Mouse (Mus musculus) lung, postnatal 10 days (tissue): Measurements from ENCODE around the gene Pecr.
A peak's percentile ranks its signal among the peaks of the same experiment; 100 is the strongest.
"Not testable (repeated sequence)": the region's sequence is repeated elsewhere in the genome, so short reads cannot be mapped to it uniquely, and the experiment has no call there.

Experiments used
- DNase-seq: peaks from one replicate; pipeline ENCODE4 v3.0.0; 2021

The Pecr gene

DNA sequence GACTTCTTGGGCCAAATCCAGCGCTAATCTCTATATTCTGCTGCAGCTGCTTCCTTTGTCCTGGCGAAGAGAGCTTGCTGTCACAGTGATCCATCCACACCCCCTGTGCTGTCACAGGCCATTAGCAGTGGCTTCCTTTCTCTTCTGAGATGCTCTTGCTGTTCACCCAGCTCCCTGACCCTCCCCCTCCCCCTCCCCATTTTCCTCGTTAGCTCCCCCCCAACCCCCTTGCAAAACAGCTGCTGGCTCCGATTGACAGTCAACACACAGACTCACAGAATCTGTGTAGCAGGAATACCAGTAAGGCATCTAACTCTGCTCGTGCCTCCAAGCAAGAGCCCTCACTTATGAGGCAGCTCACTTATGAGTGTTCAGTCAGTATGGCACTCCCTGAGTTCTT is 2.8 kb upstream of the Pecr start:
- DNase-seq: no peak

DNA sequence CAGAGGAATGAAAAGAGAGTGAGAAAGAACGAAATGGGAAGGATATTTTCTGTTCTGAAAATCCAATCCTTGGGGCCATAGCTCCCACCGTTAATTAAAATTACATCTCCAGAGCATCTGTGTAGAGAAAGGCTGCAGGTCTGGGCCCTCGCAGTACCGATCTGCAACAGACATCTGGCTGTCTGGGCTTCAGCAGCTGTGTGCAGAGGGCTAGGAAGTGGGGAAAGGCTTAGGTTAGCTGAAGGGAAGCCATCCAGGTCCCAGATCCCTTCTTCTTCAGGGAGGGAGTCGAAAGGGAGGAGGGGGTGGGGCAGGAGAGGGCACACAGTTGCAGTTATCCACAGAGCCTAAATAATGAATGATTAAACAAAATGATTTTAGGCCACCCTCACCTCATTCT is 425 bp upstream of the Pecr start:
- no peak for DNase-seq

DNA sequence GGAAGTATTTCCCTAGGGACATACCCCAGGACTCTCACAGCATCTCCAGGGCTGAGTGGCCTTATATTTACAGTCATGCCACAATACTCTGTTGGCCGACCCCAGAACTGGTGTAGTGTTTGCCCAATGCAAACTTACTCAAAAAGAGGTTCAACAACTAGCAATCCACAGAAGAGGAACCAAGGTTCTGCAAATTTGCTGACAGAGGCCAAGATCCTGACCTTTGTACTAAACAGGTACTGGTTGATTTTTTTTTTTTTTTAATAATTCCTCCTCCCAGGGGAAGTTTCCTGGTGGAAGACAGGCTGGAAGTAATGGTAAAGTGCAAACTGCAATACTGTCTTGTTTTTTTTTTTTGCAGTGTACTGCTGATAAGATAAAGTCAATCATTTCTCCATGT is 1.5 kb downstream of the Pecr start:
- DNase-seq: no peak

DNA sequence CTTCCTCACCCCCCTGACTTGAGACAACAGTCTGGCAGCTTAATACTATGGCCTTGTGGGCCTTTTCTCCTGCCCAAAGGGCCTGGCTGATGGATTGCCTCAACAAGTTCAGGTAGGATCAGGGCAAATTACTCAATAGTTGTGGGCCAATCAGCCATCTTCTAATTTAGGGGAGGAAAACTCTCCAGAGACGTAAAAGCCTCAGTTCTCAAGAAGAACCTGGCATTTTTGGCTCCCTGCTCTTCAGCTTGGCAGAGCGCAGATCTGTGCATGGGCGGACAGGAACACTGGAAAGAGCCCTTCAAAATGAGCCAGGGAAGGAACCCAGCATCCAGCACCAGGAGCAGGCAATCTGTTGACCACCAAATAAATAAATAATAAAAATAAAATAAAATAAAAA is 6.0 kb downstream of the Pecr start:
- no peak for DNase-seq

DNA sequence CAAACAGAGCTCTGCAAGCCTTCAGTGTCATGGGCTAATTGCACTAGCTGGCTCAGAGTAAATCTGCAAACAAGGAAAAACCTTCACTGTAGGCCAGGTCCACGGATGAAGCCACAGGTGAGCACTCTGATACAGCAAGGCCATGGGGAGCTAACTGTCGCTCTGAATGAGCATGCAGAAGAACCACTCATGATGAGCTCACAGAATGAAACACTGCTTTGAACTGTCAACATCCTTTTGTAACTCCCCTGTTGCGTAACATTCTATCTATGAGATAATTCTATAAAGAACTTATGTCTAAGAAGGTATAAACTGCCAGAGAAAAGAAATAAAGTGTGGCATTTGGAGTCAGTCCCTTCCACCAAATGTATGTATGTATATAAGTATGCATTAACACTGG is 21.0 kb downstream of the Pecr start:
- DNase-seq: no peak

DNA sequence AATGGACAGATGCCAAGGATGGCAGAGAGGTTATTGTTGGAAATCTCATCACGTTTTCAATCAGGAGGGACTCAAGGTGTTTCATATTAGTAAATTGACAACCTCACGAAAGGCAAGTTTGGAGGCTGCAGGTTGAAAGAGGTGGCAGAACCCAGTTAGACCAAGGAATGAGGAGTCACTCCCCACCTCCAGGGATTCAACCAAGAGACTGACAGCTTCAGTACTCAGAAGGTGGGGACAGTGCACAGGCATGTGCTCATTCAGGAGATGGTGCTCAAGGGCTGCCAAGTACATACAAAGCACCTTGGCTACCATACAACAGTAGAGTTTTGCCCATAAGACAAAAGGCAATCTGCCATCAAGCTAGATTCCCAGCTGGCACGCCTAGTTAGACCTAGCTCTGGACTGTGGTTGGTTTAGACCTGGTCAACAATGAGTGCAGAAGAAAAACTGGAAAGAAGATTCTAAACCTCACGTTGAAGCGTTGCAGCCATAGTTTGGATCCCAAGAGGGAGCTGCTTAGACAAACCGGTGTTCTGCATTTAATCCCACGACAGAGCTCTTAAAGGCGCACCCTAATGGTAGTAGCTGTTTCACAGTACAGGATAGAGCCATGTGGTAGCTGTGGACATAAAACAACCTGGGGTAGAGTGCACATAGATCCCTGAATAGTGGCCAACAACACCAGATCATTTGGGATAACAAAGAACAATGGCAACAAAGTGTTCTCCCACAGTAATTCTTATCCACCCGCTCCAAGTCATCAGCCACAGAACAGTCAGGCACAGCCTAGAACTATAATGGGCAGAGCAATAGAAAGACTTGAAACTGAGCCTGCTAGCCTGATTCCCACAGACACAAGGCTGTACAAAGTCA is 27.5 kb downstream of the Pecr start:
- DNase-seq: no peak

DNA sequence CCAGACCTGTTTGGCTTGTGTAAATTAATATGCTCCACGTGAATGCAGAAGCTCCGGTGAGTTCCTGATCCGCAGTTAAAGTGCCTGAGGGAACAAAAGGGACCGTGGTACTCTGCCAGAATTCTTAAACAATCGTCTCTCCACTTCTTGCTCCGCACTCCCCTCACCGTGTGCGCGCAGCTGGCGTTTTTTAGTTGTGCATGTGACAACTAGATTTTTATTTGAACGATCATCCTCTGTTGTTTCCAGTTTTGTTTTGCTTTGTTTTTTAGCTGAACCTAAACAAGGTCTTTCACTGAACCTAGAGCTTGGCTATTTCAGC is 28.3 kb downstream of the Pecr start:
- DNase-seq: no peak

DNA sequence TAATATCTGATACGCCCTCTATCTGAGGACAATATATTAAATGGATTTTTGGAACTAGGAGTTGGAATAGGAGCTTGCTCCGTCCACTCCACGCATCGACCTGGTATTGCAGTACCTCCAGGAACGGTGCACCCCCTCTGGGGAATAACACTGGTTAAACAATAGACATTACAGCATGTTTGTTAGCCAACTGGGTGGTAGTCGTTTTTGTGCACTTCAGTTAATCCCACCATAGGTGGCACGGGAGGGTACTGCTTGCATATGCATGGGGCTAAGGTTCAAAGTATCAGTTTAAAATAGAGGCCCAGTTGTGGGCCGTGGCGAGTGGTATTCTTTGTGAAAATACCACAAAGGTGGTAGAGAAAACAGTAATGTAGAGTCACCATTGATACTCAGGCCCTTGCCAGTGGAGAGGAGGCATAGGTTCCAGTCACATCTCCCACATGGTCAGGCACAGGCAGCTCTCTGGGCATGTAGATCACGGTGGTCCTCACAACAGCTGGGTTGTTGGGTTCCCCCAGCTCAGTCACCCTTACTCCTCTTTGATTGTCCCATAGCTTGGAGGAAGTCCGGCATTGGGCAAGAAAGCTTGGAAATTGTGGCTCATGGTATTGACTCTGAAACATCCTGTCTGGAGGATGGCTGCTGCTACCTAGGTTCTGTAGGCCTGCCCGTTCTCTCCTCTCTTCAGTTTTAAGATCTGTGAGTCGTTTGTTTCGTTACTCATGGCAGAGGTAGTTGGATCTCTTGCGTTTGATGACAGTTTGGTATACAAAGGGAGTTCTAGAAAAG is 28.9 kb downstream of the Pecr start:
- DNase-seq: peak; percentile 60

DNA sequence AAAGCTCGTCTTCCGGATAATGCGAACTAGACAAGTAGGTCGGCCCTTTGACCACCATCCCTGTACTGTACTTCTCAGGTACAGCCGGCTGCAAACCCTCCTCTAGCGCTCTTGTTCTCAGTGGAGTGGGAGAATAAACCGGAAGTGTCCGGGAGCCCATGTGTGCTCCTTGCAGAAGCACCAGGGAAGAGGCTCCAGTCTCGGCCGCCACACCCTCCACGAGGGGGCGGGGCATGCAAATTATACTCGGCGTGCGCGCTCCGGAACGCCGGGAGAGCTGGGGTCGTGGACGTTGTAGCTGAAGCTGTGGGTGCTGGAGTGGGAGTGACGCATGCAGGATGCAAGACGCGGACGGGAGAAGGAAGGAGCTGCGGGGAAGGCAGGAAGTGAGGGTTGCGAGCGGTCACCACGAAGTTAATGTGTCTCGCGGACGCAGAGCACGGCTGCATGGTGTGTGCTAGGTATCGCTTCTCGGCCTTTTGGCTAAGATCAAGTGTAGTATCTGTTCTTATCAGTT is 29.5 kb downstream of the Pecr start:
- DNase-seq: peak; percentile 94

DNA sequence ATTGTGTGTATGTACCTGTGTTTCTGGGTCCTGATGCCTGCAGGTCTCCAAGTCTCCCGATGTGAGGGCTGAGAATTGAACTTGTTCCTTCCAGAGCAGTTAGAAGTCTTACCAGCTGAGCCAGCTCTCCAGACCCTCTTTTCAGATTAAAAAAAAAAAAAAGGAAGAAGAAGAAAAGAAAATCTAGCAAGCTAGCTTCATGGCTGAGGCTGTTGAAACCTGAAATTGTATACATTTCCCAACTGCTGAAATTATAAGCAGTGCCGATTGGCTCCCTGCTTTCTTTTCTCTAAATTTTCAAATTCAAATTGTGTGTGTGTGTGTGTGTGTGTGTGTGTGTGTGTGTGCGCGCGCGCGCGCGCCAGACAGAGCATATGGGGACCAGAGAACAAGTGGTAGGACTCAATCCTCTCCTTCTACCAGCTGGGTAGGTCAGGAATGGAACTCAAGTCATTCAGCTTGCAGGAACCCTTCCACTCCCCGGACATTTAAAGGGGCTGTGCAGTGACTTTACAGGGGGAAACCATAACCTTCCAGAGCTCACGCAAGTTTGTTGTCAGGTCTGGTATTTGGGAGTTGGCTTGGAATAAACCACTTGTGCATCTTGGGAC is 30.1 kb downstream of the Pecr start:
- DNase-seq: peak; percentile 24

DNA sequence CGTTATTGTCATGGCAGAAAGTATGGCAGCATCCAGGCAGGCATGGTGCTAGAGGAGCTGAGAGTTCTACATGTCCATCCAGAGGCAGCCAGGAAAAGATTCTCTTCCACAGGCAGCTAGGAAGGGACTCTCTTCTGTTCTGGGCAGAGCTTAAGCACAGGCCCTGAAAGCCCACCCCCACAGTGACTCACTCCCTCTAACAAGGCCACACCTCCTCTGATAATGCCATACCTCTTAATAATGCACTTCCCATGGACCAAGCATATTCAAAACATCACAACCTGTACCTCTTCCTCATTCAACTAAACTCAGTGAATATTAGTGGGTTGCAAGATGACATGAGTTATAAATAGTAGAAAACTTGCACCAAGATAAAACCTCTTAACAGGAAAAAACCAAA is 32.3 kb downstream of the Pecr start:
- no peak for DNase-seq

DNA sequence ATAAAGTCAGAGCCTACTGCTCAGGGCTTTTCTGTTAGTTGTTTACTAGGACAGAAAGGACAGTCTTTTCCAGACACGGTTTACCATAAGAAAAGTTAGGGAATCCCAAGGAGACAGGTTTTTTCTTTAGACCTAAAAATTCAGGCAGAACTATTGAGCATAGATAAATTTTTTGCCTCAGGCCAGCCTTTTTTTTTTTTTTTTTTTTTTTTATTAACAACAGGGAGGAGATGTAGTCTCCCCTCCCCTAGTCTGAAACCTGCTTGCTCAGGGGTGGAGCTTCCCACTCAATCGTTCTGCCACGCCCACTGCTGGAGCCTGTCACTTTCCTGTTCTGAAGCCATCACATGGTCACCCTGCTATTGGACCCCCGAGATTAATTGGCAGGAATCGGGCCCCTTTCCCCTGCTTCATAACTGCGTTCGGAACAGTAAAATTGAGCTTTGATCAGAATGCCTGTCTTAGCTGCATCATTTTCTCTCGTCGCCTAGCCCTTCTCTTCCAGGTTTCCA is 35.8 kb downstream of the Pecr start:
- not testable (repeated sequence) for DNase-seq

DNA sequence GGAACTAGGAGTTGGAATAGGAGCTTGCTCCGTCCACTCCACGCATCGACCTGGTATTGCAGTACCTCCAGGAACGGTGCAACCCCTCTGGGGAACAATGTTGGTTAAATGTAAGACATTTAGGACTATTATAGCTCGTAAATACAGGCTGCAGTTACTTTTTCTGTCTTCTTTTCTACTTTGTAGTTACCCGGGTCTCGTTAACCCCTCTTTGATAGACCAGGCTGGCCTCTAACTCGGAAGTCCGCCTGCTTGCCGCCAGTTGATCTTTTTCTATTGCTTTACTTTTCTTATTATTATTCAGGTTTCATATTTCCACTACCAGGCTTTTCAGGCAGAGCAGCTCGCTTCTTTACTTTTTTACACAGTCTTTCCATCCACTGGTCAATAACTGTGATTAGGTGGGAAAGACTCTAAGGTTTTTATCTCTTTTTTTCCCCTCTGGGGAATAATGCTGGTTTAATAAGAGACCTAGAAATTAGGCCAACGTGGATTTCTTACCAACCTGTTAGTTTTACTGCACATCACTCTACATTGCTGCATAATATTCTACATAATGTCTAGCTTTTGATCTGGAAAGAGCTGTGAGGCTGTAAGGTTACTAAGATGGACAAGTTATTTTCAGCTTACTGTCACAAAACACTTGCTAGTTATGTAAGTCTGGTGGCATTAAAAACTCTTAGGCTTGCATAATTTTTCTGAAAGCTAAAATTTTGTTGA is 39.6 kb downstream of the Pecr start:
- peak; percentile 26 for DNase-seq

DNA sequence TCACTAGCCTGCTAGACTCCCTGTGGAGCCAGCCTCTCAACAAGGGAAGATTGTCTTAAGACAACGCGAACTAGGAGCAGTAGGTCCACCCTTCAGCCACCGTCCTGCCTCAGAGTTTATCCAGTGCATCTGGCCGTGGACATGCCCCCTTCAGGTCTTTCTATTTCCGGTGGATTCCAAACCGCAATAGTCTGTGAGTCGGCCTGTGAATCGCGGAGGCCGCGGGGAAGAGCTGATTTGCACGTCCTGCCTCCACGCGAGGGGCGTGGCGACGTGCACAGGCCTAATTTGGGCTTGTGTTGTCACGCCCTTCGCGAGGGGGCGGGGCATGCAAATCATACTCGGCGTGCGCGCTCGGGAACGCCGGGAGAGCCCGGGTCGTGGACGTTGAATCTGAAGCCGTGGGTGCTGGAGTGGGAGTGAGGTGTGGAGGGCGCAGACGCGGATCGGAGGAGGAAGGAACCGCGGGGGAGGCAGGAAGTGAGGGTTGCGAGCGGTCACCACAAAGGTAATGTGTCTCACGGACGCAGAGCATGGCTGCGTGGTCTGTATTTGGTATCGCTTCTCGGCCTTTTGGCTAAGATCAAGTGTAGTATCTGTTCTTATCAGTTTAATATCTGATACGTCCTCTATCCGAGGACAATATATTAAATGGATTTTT is 40.3 kb downstream of the Pecr start:
- peak; percentile 97 for DNase-seq

DNA sequence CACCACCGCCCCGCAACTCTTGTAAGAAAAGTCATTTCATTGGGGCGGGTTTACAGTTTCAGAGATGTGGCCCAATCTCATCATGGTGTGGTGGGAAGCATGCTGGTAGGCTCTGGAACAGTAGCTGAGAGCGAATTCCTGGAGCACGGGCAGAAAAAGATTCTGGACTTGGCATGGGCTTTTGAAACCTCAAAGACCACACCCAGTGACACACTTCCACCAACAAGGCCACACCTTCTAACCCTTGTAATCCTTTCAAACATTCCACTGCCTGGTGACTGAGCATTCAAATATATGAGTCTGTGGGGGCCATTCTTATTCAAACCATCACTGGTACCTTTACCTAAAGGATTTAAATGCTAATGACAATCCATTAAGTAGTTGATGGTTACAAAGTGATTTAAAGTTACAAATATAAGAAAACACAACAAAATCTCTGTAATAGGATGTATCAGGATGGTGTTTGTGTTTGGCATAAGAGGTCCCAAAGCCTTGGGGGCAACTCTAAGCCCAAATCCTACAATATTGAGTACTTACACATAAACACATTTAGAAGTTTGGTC is 41.5 kb downstream of the Pecr start:
- DNase-seq: no peak

DNA sequence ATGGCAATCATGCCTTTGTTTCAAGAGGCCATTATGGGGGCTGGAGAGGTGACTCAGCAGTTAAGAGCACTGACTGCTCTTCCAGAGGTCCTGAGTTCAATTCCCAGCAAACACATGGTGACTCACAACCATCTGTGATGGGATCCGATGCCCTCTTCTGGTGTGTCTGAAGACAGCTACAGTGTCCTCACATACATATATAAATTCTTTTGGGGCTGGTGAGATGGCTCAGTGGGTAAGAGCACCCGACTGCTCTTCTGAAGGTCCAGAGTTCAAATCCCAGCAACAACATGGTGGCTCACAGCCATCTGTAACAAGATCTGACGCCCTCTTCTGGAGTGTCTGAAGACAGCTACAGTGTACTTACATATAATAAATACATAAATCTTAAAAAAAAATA is 45.0 kb downstream of the Pecr start:
- not testable (repeated sequence) for DNase-seq

DNA sequence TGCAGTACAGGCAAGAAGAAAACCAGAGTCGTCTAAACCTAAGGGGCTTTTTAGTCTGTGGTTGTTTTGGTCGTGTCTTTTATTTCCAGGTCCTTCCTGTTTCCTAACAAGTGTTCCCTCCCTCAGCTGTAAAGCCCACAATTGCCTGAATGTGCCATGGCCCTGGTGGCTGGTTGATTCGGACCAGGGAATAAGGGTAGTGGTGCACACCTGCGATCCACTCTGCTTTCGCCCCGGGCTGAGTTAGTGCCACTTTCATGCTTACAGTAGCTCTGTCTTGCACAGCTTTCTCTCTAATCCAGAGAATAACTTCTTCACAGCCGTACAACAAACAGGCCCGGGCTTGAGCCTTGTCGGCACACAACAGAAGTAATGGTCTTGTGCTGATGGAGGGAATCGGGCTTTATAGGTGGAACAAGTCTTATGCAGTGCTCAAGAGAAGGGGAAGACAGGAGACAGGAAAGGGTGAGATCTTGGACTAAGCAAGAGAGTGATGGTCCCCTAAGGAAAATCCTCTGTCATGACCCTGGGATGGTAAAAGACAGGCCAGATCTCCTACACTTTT is 46.0 kb downstream of the Pecr start:
- DNase-seq: no peak

DNA sequence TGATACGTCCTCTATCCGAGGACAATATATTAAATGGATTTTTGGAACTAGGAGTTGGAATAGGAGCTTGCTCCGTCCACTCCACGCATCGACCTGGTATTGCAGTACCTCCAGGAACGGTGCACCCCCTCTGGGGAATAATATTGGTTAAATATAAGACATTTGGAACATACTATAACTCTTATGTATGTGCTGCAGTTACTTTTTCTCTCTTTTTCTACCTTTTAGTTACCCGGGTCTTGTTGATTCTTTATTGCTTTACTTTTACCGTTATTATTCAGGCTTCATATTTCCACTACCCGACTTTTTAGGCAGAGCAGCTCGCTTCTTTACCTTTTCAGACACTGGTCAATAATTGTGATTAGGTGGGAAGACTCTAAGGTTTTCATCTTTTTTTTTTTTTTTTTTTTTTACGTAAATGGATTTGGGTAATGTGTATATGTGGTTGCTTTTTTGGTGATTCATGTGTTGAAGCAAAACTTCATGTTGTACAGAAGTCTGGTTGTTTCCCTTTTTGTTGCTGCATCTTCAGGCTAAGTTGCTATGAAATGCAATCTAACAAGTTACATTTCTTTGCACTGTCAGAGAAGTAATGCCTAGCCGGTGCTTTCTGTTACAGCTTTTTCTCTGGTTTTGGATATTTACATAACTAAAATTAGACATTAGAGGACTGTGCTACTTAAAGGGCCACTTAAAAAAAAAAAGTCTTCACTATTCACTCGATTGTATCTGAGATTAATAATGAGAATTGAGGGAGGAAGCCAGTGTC is 46.9 kb downstream of the Pecr start:
- DNase-seq: peak; percentile 48

DNA sequence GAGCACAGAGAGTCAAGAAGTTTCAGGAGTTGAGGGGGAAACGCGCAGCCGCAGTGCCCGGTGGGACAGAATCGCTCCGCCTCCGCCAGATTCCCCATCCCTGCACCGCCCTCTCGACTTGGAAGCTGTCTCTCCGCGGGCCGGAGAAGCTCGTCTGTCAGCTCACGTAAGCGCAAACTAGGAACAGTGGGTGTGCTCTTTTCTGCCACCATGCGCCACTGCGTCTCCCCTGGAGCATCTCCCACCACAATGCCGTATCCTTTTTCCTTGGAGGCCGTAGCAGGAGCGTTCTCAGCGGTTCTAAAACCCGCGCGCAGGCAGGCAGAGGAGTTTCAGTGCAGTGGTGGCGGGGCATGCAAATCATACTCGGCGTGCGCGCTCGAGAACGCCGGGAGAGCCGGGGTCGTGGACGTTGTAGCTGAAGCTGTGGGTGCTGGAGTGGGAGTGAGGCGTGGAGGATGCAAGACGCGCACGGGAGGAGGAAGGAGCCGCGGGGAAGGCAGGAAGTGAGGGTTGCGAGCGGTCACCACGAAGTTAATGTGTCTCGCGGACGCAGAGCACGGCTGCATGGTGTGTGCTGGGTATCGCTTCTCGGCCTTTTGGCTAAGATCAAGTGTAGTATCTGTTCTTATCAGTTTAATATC is 47.6 kb downstream of the Pecr start:
- DNase-seq: peak; percentile 86

DNA sequence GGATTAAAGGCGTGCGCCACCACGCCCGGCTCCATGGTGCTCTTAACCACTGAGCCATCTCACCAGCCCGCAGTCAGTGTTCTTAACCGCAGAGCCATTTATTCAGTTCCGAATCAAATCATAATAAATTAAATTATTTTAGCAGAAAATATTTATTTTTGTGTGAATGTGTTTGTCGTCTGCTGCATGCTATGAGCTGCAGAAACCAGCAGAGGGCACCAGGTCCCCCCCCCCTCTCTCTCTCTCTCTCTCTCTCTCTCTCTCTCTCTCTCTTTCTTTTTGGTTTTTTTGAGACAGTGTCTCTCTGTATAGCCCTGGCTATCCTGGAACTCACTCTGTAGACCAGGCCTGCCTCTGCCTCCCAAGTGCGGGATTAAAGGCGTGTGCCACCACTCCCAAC is 51.5 kb downstream of the Pecr start:
- DNase-seq: not testable (repeated sequence)
